Mouse (Mus musculus) 416B (cell line): ENCODE data around the gene Smarcal1.

ENCODE experiments used
- DNase-seq: peaks from one replicate; pipeline ENCODE4 v3.0.0; 2011; ENCODE audit warnings: low read depth

The Smarcal1 gene

GRCm38 (mm10) chr1:72590636-72591035, 7.6 kb downstream of the Smarcal1 start:
- DNase-seq, result no peak

DNA sequence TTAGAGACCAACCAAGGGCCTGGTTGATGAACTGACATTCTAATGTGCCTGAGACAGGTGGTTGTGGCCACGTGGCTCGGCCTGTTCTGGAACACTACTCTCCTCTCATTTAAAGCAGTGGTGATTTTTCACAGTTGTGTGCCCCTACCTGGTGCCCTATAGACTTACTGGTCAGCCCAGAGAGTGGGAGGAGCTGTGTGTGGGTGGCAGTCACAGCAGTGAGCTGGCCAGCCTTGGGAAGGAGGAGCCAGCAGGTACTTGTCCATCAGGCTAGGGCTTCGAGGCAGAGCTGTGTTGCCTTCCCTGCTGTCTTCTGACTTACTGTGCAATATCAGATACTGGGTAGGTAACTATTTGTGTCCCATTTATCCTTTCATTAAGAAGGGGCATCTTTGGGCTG, 9.3 kb downstream of the Smarcal1 start:
- DNase-seq, result no peak

- no peak for DNase-seq
Observed at GRCm38 (mm10) chr1:72593340-72593951, 10.4 kb downstream of the Smarcal1 start.

DNA sequence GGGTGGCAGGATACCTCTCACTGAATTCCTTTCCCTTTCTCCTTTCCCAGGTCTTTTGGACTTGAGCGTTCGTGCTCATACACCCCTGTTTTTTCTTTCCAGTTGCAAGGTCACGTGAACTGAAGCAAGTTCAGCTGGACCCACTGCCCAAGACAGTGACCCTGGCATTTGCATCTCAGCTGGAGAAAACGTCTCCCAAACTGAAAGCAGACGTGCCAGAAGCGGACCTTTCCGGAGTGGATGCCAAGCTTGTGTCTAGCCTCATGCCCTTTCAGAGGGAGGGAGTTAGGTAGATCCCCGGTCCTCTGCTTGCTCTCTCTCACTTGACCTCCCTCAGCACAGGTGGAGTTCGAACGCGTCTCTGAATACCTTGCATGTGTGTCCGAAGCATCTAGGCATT, 12.6 kb downstream of the Smarcal1 start:
- no peak for DNase-seq

GRCm38 (mm10) chr1:72596231-72596630, 13.2 kb downstream of the Smarcal1 start:
- DNase-seq, result no peak

- no peak for DNase-seq
Observed at GRCm38 (mm10) chr1:72599146-72600101, 16.4 kb downstream of the Smarcal1 start.

DNA sequence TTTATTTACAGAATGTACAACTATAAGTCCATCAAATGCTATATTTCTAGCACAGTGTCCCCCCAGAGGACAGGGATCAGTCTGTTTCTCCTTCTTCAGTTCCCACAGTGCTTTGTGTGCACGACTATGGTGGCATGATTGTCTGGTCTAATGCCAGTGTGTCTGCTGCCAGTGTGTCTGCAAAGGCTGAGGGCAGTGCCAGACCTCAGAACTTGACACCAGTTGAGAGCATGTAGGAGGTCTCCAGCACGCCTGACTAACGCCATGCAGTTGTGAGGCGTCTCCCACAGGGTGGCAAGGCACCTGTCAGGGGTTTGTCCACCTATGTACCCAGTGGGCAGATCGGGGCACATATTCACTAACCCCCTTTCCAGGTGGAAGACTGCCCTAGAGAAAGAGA, 17.7 kb downstream of the Smarcal1 start:
- DNase-seq, result no peak

GRCm38 (mm10) chr1:72601233-72601632, 18.2 kb downstream of the Smarcal1 start:
- no peak for DNase-seq

GRCm38 (mm10) chr1:72602186-72602585, 19.1 kb downstream of the Smarcal1 start:
- no peak for DNase-seq

DNA sequence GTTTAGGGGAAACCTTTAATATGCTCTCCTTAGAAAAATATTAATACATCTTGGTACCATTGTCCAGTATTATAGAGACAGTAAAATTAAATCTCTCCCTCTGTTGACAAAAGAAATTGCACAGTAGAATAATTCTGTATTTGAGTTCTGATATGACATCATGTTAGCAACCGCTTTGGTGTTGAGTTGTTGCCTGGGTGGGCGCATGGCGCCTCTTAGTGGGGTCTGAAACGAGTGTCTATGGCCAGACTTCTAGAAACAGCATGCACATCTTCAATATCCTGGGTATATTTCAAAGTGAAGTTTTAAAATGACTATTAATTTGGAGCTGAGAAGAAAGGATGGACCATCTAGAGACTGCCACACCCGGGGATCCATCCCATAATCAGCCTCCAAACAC, 19.8 kb downstream of the Smarcal1 start:
- DNase-seq, result no peak

- no peak for DNase-seq
Observed at GRCm38 (mm10) chr1:72606186-72606673, 23.2 kb downstream of the Smarcal1 start.

GRCm38 (mm10) chr1:72609129-72609528, 26.1 kb downstream of the Smarcal1 start:
- peak; percentile 5 for DNase-seq

GRCm38 (mm10) chr1:72609887-72610877, 27.1 kb downstream of the Smarcal1 start:
- peak; percentile 9 for DNase-seq

DNA sequence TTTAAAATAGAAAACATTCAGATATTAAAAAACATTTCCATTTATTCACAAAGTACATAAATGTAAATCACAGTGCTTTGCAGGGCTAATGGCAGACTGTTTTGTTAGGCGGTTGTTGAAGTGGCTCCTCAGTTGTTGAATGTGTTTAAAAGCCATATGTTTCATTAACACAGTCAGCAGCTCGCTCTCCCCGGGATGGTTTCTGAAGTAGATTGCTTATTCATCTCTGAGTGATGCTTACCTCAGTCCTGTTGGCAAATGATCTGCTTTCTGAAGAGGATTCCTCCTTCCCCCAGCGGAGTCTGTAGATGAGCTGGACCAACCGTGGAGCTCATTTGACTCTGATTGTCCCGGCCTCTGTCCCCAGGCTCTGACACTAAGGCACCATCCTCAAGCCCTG, 29.1 kb downstream of the Smarcal1 start:
- DNase-seq, result no peak

GRCm38 (mm10) chr1:72635221-72635620, 52.2 kb downstream of the Smarcal1 start:
- DNase-seq, result no peak

DNA sequence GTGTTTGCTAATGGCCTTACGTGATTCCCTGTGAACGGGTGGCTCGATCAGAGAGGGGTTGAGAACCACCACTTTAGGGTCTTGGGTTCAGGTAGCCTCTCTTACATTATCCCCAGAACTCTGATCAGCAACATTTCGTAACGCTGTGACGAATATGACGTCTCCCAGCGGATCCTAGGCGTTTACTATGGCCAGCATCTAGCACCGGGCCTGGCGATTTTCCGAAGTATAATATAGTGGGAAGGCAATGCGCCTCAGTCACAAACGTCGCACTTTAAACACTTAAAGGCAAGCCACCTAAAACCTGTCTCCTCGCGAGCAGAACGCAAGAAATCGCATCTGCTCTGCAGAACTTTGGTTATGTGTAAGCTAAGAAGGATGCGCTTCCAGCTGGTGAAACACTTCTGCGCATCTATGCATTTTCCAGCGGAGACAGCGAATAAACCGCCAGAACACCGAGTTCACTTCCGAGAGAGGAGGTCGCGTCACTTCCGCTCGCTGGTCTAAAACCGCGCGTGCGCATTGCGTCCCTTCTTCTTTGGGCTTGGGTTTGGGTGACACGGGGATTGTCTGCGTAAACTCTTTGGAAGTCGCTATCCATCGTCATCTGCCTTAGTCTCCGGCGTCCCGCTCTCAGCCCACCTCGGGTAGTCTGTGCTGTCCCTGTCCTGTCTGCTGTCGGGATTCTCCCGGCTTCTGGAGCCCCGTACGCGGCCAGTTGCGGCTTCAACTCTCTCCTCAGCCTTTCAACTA, 57.8 kb downstream of the Smarcal1 start:
- no peak for DNase-seq

DNA sequence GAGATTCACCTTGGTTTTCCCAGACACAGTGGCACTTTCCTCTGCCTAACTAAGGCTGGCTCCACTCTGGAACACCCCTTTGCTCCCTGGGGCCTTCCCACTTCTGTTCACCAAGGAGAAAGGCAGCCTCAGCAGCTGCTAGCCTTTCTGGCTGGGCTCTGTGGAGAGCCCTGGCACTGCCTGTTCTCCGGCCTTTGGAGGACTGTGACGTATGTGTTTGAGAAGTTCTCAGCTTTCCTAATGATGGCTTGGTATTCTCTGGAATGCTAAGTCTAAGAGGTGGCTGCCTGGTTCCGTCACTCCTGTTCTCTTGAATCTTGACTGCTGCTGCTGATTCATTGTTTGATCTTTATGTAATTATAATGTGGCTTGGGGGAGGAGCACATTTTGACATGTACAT, 90.0 kb downstream of the Smarcal1 start:
- no peak for DNase-seq
